Mouse (Mus musculus) embryonic facial prominence, embryonic 13.5 days (tissue): ENCODE results near the gene Dusp28. TPM values are rescaled to one million over a fixed set of nuclear protein-coding genes. Genes with fewer than 3 reads are reported as not detected.

Experiments
- ATAC-seq: fragments of 200-750 bp; cut with Nextera tagmentation; 2 replicates; pipeline ENCODE4 v1.8.0; 2017; ENCODE audit warnings: low read depth; ENCODE audit not compliant: insufficient number of reproducible peaks, insufficient read depth, low FRiP score, low TSS enrichment
- H3K27ac ChIP-seq: fragments of 300-500 bp; sonication (generic); 2 replicates; pipeline ENCODE4 v1.5.1; 2015; ENCODE audit warnings: moderate library complexity, mild to moderate bottlenecking, inconsistent platforms
- H3K27me3 ChIP-seq: fragments of 300-500 bp; sonication (generic); 2 replicates; pipeline ENCODE4 v1.6.1; 2015; ENCODE audit warnings: mild to moderate bottlenecking, inconsistent platforms
- H3K36me3 ChIP-seq: fragments of 300-500 bp; sonication (generic); 2 replicates; pipeline ENCODE4 v1.6.1; 2015; ENCODE audit warnings: mild to moderate bottlenecking, inconsistent platforms
- H3K4me1 ChIP-seq: fragments of 300-500 bp; sonication (generic); 2 replicates; pipeline ENCODE4 v1.6.1; 2015; ENCODE audit warnings: inconsistent platforms
- H3K4me2 ChIP-seq: fragments of 300-500 bp; sonication (generic); 2 replicates; pipeline ENCODE4 v1.6.1; 2015; ENCODE audit warnings: moderate library complexity, mild to moderate bottlenecking, inconsistent platforms
- H3K4me3 ChIP-seq: fragments of 300-500 bp; sonication (generic); 2 replicates; pipeline ENCODE4 v1.5.1; 2015; ENCODE audit warnings: mild to moderate bottlenecking, inconsistent platforms
- H3K9ac ChIP-seq: fragments of 300-500 bp; sonication (generic); 2 replicates; pipeline ENCODE4 v1.6.1; 2015; ENCODE audit warnings: mild to moderate bottlenecking, inconsistent platforms
- H3K9me3 ChIP-seq: fragments of 300-500 bp; sonication (generic); 2 replicates; pipeline ENCODE4 v1.6.1; 2016; ENCODE audit warnings: inconsistent platforms
- WGBS: fragments of 180-500 bp; shearing (Covaris S2); methylation state at CpG from one replicate; pipeline ENCODE4 v1.1.7; 2015; ENCODE audit warnings: mixed read lengths; 5-methylcytosine and 5-hydroxymethylcytosine counted together
- polyA plus RNA-seq: library from polyadenylated mRNA; unstranded; fragments of >200 nt; fragmentation: Nextera tagmentation; extraction: Ambion mirVana; gene quantifications from 2 replicates; pipeline ENCODE4 v1.2.1, GENCODE M21; 2015

Gene Dusp28
- polyA plus RNA-seq, 1 experiment from 2014 or later, result 9.4 TPM

GRCm38 (mm10) chr1:92909068-92909467 lies 2.3 kb downstream of the Dusp28 start:
- 60% methylated on average over 4 of the region's 4 CpGs for WGBS

GRCm38 (mm10) chr1:92910239-92910885 lies 3.6 kb downstream of the Dusp28 start, which contains the start of gene Rnpepl1:
Gene Rnpepl1, plus strand, starts transcription at chr1:92910783.
- Histone ChIP-seq H3K9me3 (no peaks in the 10 kb centered on the region), H3K9ac (peak within 1 kb of the TSS; percentile 91), H3K27ac (peak within 1 kb of the TSS; percentile 83), H3K27me3 (peaks cover 11% of the 10 kb centered on the region; the same call in 1 of the 2 replicates), H3K4me3 (peak within 1 kb of the TSS; percentile 84), H3K4me2 (peak within 1 kb of the TSS; percentile 96), H3K36me3 (peaks cover 19% of the 10 kb centered on the region), H3K4me1 (peaks cover 38% of the 10 kb centered on the region)
- ATAC-seq, result peak; percentile 73
- 1% methylated on average over 36 of the region's 57 CpGs for WGBS

More at GRCm38 (mm10) chr1:92909068-92909467, 2.3 kb downstream of the Dusp28 start:
- H3K9me3 ChIP-seq, result no peaks in the 10 kb centered on the region
- H3K9ac ChIP-seq, result no peak overlapping the region
- H3K4me3 ChIP-seq, result no peak overlapping the region
- ATAC-seq, result no peak
- no peak overlapping the region for H3K4me2 ChIP-seq
- H3K4me1 ChIP-seq, result peaks cover 38% of the 10 kb centered on the region
- peaks cover 11% of the 10 kb centered on the region; the same call in 1 of the 2 replicates for H3K27me3 ChIP-seq
- no peak overlapping the region for H3K27ac ChIP-seq
- H3K36me3 ChIP-seq, result peaks cover 7% of the 10 kb centered on the region; the same call in 1 of the 2 replicates

DNA sequence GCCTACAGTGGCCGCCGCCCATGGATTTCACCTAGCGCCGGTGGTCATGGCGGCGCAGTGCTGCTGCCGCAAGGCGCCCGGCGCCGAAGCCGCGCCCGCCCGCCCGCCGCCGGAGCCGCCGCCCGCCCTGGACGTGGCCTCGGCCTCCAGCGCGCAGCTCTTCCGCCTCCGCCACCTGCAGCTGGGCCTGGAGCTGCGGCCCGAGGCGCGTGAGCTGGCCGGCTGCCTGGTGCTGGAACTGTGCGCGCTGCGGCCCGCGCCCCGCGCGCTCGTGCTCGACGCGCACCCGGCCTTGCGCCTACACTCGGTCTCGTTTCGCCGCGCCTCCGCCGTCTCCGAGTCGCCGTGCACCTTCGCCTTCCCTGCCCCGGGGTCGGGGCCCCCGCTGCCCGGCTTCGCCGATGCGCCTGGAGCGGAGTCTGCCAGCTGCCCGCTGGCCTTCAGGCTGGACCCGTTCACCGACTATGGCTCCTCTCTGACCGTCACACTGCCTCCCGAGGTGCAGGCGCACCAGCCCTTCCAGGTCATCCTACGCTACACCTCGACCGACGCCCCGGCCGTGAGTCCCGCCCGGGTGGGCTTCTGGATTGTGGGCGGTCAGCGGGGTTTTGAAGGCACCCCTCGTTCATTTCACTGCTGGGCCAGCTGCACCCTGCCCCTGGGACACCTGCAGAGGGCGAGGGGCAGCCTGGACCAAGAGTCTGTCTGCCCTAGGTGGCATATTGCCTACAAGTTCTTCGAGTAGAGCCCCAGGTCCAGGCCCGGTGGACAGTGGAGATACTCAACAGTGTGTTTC lies 4.3 kb downstream of the Dusp28 start:
- peak overlapping the region; percentile 84 for H3K4me3 ChIP-seq
- peaks cover 11% of the 10 kb centered on the region; the same call in 1 of the 2 replicates for H3K27me3 ChIP-seq
- H3K4me1 ChIP-seq, result peaks cover 38% of the 10 kb centered on the region
- H3K36me3 ChIP-seq, result peaks cover 27% of the 10 kb centered on the region
- H3K9me3 ChIP-seq, result no peaks in the 10 kb centered on the region
- H3K9ac ChIP-seq, result peak overlapping the region; percentile 91
- ATAC-seq, result 0 out of 2 replicates have a peak, but pooled peaks have one; percentile 4
- WGBS, result 1% methylated on average over 54 of the region's 85 CpGs
- peak overlapping the region; percentile 96 for H3K4me2 ChIP-seq
- peak overlapping the region; percentile 83 for H3K27ac ChIP-seq

GRCm38 (mm10) chr1:92911721-92912138 lies 4.9 kb downstream of the Dusp28 start:
- 47% methylated on average over 8 of the region's 8 CpGs for WGBS
- H3K27me3 ChIP-seq, result peaks cover 11% of the 10 kb centered on the region; the same call in 1 of the 2 replicates

DNA sequence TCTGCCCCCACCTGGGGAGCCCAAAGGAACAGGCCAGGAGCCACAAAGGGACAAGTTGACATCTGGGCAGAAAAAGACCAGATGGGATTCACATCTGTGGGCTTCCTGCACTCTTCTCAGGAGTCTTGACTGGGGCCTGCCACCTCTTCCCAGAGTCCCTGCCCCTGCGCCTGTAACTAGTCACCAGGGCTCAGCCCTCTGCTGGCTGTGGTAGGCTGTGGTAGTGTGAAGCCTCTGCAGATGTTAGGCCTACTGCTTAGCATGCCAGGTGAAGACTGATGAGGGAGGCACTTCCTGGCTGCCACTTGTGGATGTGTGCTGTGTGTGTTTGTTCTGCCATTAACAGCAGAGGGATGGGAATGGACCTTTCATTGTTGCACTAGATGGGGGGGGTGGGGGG lies 5.5 kb downstream of the Dusp28 start:
- Histone ChIP-seq H3K27me3 (peaks cover 11% of the 10 kb centered on the region; the same call in 1 of the 2 replicates), H3K9ac (peak overlapping the region; percentile 91), H3K4me3 (peak overlapping the region; percentile 84), H3K9me3 (no peaks in the 10 kb centered on the region), H3K4me1 (peaks cover 34% of the 10 kb centered on the region), H3K27ac (no peak overlapping the region), H3K36me3 (peaks cover 38% of the 10 kb centered on the region), H3K4me2 (peak overlapping the region; percentile 96)
- WGBS, result 52% methylated on average over 1 of the region's 1 CpGs
- no peak for ATAC-seq

More at GRCm38 (mm10) chr1:92911721-92912138, 4.9 kb downstream of the Dusp28 start:
- Histone ChIP-seq H3K9me3 (no peaks in the 10 kb centered on the region), H3K36me3 (peaks cover 33% of the 10 kb centered on the region), H3K4me2 (peak overlapping the region; percentile 96), H3K4me3 (peak overlapping the region; percentile 84), H3K9ac (peak overlapping the region; percentile 91), H3K4me1 (peaks cover 34% of the 10 kb centered on the region), H3K27ac (0 out of 2 replicates have a peak overlapping the region, but pooled peaks have one; percentile 83)
- no peak for ATAC-seq

DNA sequence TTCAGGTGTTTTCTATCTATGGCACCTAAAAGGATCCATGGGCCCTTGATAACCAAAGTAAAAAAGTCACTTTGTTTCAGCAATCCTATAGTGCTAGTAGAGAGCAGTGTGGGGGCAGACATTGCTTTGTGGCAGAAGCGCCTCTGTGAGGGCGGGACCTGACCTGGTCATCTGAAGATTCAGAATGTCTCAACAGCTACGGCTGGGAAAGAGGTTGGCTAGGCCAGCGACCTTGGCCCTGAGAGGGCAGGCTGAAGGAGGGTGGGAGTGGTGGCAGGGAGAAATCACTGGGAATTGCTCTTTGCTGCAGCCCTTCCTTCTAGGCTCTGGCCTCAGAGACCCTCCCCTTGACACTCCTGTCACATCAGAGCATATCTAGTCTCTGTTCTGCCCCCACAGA lies 7.5 kb downstream of the Dusp28 start:
- peaks cover 58% of the 10 kb centered on the region for H3K36me3 ChIP-seq

DNA sequence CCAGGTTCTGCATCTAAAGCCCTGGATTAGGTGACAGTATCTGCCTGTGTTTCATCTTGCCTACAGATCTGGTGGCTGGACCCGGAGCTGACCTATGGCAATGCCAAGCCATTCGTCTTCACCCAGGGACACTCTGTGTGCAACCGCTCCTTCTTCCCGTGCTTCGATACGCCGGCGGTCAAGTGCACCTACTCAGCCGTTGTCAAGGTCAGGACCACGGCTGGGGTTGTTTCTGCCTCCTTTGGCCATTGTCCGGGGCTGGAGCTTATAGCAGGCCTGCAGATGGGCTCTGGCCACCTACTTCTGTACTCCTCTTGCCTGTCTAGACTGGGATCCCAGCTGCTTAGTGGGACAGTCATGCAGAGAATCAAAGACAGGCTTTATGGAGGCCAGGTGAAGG lies 8.2 kb downstream of the Dusp28 start:
- no peak for ATAC-seq
- 94% methylated on average over 11 of the region's 11 CpGs for WGBS
- H3K27ac ChIP-seq, result no peak overlapping the region
- no peaks in the 10 kb centered on the region for H3K9me3 ChIP-seq
- no peak overlapping the region for H3K4me3 ChIP-seq
- no peak overlapping the region for H3K4me2 ChIP-seq
- peaks cover 65% of the 10 kb centered on the region for H3K36me3 ChIP-seq
- no peak overlapping the region for H3K9ac ChIP-seq
- no peaks in the 10 kb centered on the region for H3K27me3 ChIP-seq
- peaks cover 22% of the 10 kb centered on the region for H3K4me1 ChIP-seq

More for the DNA sequence above, 7.5 kb downstream of the Dusp28 start:
- no peak for ATAC-seq
- H3K9me3 ChIP-seq, result no peaks in the 10 kb centered on the region
- H3K27ac ChIP-seq, result no peak overlapping the region
- WGBS, result 70% methylated on average over 4 of the region's 4 CpGs
- H3K27me3 ChIP-seq, result 0 out of 2 replicates have a peak, but pooled peaks cover 1% of the 10 kb centered on the region
- H3K4me3 ChIP-seq, result no peak overlapping the region
- peaks cover 27% of the 10 kb centered on the region for H3K4me1 ChIP-seq
- H3K4me2 ChIP-seq, result no peak overlapping the region
- H3K9ac ChIP-seq, result no peak overlapping the region

GRCm38 (mm10) chr1:92916725-92917124 lies 9.9 kb downstream of the Dusp28 start:
- Histone ChIP-seq H3K36me3 (peaks cover 79% of the 10 kb centered on the region), H3K27ac (no peak overlapping the region), H3K27me3 (no peaks in the 10 kb centered on the region), H3K9ac (no peak overlapping the region), H3K4me1 (peaks cover 14% of the 10 kb centered on the region), H3K9me3 (no peaks in the 10 kb centered on the region), H3K4me2 (no peak overlapping the region), H3K4me3 (no peak overlapping the region)
- no peak for ATAC-seq
- 94% methylated on average over 9 of the region's 9 CpGs for WGBS

- Histone ChIP-seq H3K4me3 (no peak overlapping the region), H3K9me3 (no peaks in the 10 kb centered on the region), H3K27me3 (no peaks in the 10 kb centered on the region), H3K36me3 (peaks cover 71% of the 10 kb centered on the region), H3K4me2 (no peak overlapping the region), H3K27ac (no peak overlapping the region), H3K4me1 (no peaks in the 10 kb centered on the region), H3K9ac (no peak overlapping the region)
- ATAC-seq, result no peak
- 95% methylated on average over 11 of the region's 11 CpGs for WGBS
Measured at GRCm38 (mm10) chr1:92919151-92919550, 12.4 kb downstream of the Dusp28 start.

DNA sequence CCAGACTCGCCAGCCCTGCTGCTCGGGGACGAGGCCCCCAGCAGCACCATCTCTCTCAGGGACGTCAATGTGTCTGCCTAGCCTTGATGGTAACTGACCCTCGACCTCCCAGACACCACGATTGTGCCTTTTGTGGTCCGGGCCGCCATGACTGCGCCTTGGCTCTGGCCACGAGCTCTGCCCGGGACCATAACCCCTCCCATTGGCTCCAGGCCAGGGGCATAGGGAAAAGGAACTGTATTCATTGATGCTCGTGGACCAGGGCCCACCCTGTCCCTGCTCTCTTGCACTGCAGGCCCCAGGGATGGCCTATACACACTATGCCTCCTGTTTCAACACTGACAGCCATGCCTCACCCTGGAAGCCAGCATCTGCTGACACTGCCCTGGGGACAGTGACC lies 13.0 kb downstream of the Dusp28 start:
- no peak for ATAC-seq
- Histone ChIP-seq H3K27me3 (no peaks in the 10 kb centered on the region), H3K36me3 (peaks cover 65% of the 10 kb centered on the region), H3K4me3 (no peak overlapping the region), H3K9me3 (no peaks in the 10 kb centered on the region), H3K9ac (no peak overlapping the region), H3K4me2 (no peak overlapping the region), H3K27ac (no peak overlapping the region), H3K4me1 (no peaks in the 10 kb centered on the region)
- 87% methylated on average over 12 of the region's 12 CpGs for WGBS

- no peak overlapping the region for H3K27ac ChIP-seq
- no peaks in the 10 kb centered on the region for H3K4me1 ChIP-seq
- H3K9ac ChIP-seq, result no peak overlapping the region
- H3K36me3 ChIP-seq, result peaks cover 57% of the 10 kb centered on the region
- no peaks in the 10 kb centered on the region for H3K9me3 ChIP-seq
- no peak overlapping the region for H3K4me2 ChIP-seq
- WGBS, result 80% methylated on average over 7 of the region's 7 CpGs
- no peak overlapping the region for H3K4me3 ChIP-seq
- no peak for ATAC-seq
- no peaks in the 10 kb centered on the region for H3K27me3 ChIP-seq
Measured at GRCm38 (mm10) chr1:92920474-92921200, 13.9 kb downstream of the Dusp28 start.
